Mouse (Mus musculus): ENCODE results near the gene Msi2.

- TF ChIP-seq CTCF (IDR thresholded peaks at IDR 0.05; ENCODE audit: insufficient read depth, low read depth, low read length): no peak
- TF ChIP-seq POLR2A (IDR thresholded peaks at IDR 0.05; ENCODE audit: insufficient read depth, low read depth, low read length): no peak
These were observed 299.2 kb downstream of the Msi2 start for GRCm38 (mm10) chr11:88419064-88419463.

All from olfactory bulb, adult 2 months (tissue).